Mouse (Mus musculus) mesoderm, embryonic 11.5 days (tissue): ENCODE results near the gene Brip1.
"Not testable (repeated sequence)": the region's sequence is repeated elsewhere in the genome, so short reads cannot be mapped to it uniquely, and the experiment has no call there.

Experiments
- DNase-seq: peaks from one replicate; pipeline ENCODE4 v3.0.0-alpha.2; 2012; ENCODE audit warnings: low read depth, low spot score

Brip1 gene

GRCm38 (mm10) chr11:86201037-86201786, at the start of gene Brip1:
TSS of gene Brip1 (minus strand) at chr11:86201193.
- DNase-seq = peak; percentile 98

- no peak for DNase-seq
These were observed 31.5 kb upstream of the Brip1 start for GRCm38 (mm10) chr11:86232446-86232845.

- DNase-seq = no peak
These were observed 30.9 kb upstream of the Brip1 start for GRCm38 (mm10) chr11:86231781-86232350.

- DNase-seq = no peak
These were observed 25.7 kb upstream of the Brip1 start for GRCm38 (mm10) chr11:86226646-86227180.

- DNase-seq = no peak
These were observed 24.8 kb upstream of the Brip1 start for GRCm38 (mm10) chr11:86225761-86226160.

GRCm38 (mm10) chr11:86211803-86212202, 10.8 kb upstream of the Brip1 start:
- DNase-seq = no peak

GRCm38 (mm10) chr11:86209123-86209522, 8.1 kb upstream of the Brip1 start:
- DNase-seq = no peak

GRCm38 (mm10) chr11:86205876-86206275, 4.9 kb upstream of the Brip1 start:
- no peak for DNase-seq

- no peak for DNase-seq
These were observed 4.0 kb upstream of the Brip1 start for GRCm38 (mm10) chr11:86205031-86205430.

- DNase-seq = peak; percentile 12
These were observed 1.1 kb upstream of the Brip1 start for GRCm38 (mm10) chr11:86201901-86202675.

GRCm38 (mm10) chr11:86200460-86201021, 452 bp downstream of the Brip1 start:
- peak; percentile 58 for DNase-seq

- no peak for DNase-seq
These were observed 1.3 kb downstream of the Brip1 start for GRCm38 (mm10) chr11:86199733-86200132.

GRCm38 (mm10) chr11:86185224-86185623, 15.8 kb downstream of the Brip1 start:
- DNase-seq = not testable (repeated sequence)

- DNase-seq = no peak
These were observed 25.2 kb downstream of the Brip1 start for GRCm38 (mm10) chr11:86175833-86176232.

- peak; percentile 58 for DNase-seq
These were observed 26.8 kb downstream of the Brip1 start for GRCm38 (mm10) chr11:86174173-86174572.

- DNase-seq = no peak
These were observed 30.2 kb downstream of the Brip1 start for GRCm38 (mm10) chr11:86170743-86171142.

GRCm38 (mm10) chr11:86160251-86160650, 40.7 kb downstream of the Brip1 start:
- DNase-seq = no peak

- DNase-seq = no peak
These were observed 42.0 kb downstream of the Brip1 start for GRCm38 (mm10) chr11:86158950-86159349.

- no peak for DNase-seq
These were observed 45.4 kb downstream of the Brip1 start for GRCm38 (mm10) chr11:86155638-86156037.

GRCm38 (mm10) chr11:86131324-86131723, 69.7 kb downstream of the Brip1 start:
- no peak for DNase-seq

- no peak for DNase-seq
These were observed 83.7 kb downstream of the Brip1 start for GRCm38 (mm10) chr11:86117078-86117869.
